Mouse (Mus musculus) thymus, adult 2 months (tissue): Measurements from ENCODE around the gene Ptprs.

Source experiments
- CTCF ChIP-seq: fragments of 200-500 bp; IDR thresholded peaks from 2 replicates; pipeline ENCODE4 v1.5.1; 2012; ENCODE audit warnings: mild to moderate bottlenecking, control low read depth, low read length, moderate library complexity, borderline replicate concordance; ENCODE audit not compliant: control insufficient read depth, poor library complexity, insufficient read depth; ENCODE audit errors: extremely low read depth
- POLR2A ChIP-seq: fragments of 200-500 bp; IDR thresholded peaks from 2 replicates; pipeline ENCODE4 v1.6.1; 2012; ENCODE audit warnings: mild to moderate bottlenecking, low read length, control low read depth, moderate library complexity; ENCODE audit not compliant: control insufficient read depth, poor library complexity, insufficient read depth; ENCODE audit errors: extremely low read depth

DNA sequence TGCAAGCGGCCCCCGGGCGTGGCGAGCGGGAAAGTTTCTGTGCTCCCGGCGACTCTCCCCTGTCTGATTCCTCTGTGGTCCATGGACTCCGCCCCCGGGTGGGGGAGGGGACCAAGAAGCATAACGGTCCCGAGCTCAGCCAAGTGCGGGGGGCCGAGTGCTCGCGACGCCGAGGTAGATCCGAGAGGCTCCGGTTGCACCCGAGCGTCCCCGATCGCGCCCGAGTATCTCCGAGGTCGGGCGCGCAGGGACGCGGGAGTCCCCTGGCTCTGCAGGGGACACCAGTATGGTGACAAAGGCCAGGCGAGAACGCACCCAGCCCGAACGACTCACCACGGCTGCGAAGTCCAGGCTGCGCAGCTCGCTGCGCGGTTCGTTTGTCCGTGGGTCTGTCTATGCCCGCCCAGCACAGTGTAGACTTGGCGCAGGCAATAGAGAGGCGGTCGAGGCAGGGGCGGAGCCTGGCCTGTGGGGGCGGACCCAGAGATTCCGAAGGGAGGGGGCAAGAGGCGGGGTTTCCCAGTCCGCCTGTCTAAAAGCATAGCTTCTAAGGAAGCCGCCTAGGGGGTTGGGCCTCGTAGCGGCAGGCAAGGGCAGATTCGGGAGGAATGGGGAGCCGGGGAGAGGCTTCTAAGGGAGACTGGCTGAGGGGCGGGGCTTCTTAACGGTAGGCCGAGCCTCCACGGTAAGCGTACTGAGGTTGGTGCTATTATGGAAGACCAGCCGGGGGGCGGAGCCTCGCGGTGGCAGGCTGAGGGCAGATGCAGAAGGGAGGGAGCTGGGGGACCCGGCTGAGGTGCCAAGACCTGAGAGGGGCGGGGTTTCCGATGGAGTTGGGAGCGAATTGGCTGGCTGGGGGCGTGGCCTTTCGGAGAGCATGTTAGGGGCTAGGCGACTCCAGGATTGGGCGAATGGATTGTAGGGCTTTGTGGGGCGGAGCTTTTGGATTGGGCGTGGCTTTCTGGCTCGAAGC, 14.2 kb downstream of the Ptprs start:
- TF ChIP-seq POLR2A = peak; percentile 46; the same call in 1 of the 2 replicates
- peak; percentile 68 for TF ChIP-seq CTCF
